Mouse (Mus musculus) liver, embryonic 11.5 days (tissue): ENCODE results near the gene Thsd1. TPM values are rescaled to one million over a fixed set of nuclear protein-coding genes. Genes with fewer than 3 reads are reported as not detected.

Experiments
- ATAC-seq: fragments of 200-750 bp; cut with Nextera tagmentation; replicated peaks from 2 replicates; pipeline ENCODE4 v1.8.0; 2017; ENCODE audit warnings: moderate number of reproducible peaks, mild to moderate bottlenecking, moderate TSS enrichment, moderate library complexity; ENCODE audit not compliant: low FRiP score
- DNase-seq: peaks from one replicate; pipeline ENCODE4 v3.0.0-alpha.2; 2017; ENCODE audit warnings: low spot score
- H3K27ac ChIP-seq: fragments of 300-500 bp; sonication (generic); 2 replicates; pipeline ENCODE4 v1.5.1; 2014; ENCODE audit warnings: mild to moderate bottlenecking, low read depth, low read length, control low read depth
- H3K27me3 ChIP-seq: fragments of 300-500 bp; sonication (generic); replicated peaks from 2 replicates; pipeline ENCODE4 v1.6.1; 2014; ENCODE audit warnings: low read length, mixed read lengths; ENCODE audit not compliant: control insufficient read depth, insufficient read depth
- H3K36me3 ChIP-seq: fragments of 300-500 bp; sonication (generic); 2 replicates; pipeline ENCODE4 v1.6.1; 2014; ENCODE audit warnings: mild to moderate bottlenecking, low read length, moderate library complexity, mixed read lengths; ENCODE audit not compliant: control insufficient read depth, insufficient read depth
- H3K4me1 ChIP-seq: fragments of 300-500 bp; sonication (generic); replicated peaks from 2 replicates; pipeline ENCODE4 v1.6.1; 2014; ENCODE audit warnings: low read length, mixed read lengths; ENCODE audit not compliant: control insufficient read depth, insufficient read depth
- H3K4me2 ChIP-seq: fragments of 300-500 bp; sonication (generic); 2 replicates; pipeline ENCODE4 v1.6.1; 2014; ENCODE audit warnings: mild to moderate bottlenecking, control low read depth, moderate library complexity
- H3K4me3 ChIP-seq: fragments of 300-500 bp; sonication (generic); 2 replicates; pipeline ENCODE4 v1.5.1; 2014; ENCODE audit warnings: low read depth, low read length, control low read depth
- H3K9ac ChIP-seq: fragments of 300-500 bp; sonication (generic); 2 replicates; pipeline ENCODE4 v1.6.1; 2014; ENCODE audit warnings: low read depth, low read length, control low read depth
- H3K9me3 ChIP-seq: fragments of 300-500 bp; sonication (generic); 2 replicates; pipeline ENCODE4 v1.6.1; 2016; ENCODE audit warnings: low read length, inconsistent platforms, mixed read lengths; ENCODE audit not compliant: control insufficient read depth
- WGBS: fragments of 180-500 bp; shearing (Covaris S2); extraction: QIAGEN DNeasy Blood & Tissue Kit; methylation state at CpG from one replicate; pipeline ENCODE4 v1.1.7; 2014; 5-methylcytosine and 5-hydroxymethylcytosine counted together
- polyA plus RNA-seq: library from polyadenylated mRNA; unstranded; fragments of >200 nt; fragmentation: Nextera tagmentation; extraction: Ambion mirVana; gene quantifications from 2 replicates; pipeline ENCODE4 v1.2.1, GENCODE M21; 2014

The Thsd1 gene
- polyA plus RNA-seq, 1 experiment from 2014 or later, result 5.6 TPM

DNA sequence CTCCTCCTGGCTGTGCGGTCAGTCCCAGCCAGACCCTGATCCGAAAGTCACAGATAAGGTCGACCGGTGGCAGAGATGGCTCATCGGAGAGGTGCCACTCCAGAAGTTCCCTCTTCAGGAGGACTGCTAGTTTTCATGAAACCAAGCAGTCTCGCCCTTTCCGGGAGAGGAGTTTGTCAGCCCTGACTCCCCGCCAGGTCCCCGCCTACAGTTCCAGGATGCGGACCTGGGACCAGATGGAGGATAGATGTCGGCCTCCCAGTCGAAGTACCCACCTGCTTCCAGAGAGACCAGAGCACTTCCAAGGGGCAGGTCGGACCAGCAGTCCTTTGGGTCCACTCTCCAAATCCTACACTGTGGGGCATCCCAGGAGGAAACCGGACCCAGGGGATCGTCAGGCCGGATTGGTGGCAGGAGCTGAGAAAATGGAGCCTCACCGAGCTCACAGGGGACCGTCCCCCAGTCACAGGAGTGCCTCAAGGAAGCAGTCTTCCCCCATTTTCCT, 31.9 kb downstream of the Thsd1 start:
- H3K9ac ChIP-seq, result no peak overlapping the region
- H3K9me3 ChIP-seq, result no peaks in the 10 kb centered on the region; the same call in 1 of the 2 replicates
- no peaks in the 10 kb centered on the region; the same call in 1 of the 2 replicates for H3K36me3 ChIP-seq
- no peaks in the 10 kb centered on the region for H3K27me3 ChIP-seq
- 81% methylated on average over 18 of the region's 18 CpGs for WGBS
- no peaks in the 10 kb centered on the region for H3K4me1 ChIP-seq
- no peak overlapping the region for H3K4me2 ChIP-seq
- no peak overlapping the region for H3K4me3 ChIP-seq
- ATAC-seq (no peak), DNase-seq (no peak)
- no peak overlapping the region for H3K27ac ChIP-seq

DNA sequence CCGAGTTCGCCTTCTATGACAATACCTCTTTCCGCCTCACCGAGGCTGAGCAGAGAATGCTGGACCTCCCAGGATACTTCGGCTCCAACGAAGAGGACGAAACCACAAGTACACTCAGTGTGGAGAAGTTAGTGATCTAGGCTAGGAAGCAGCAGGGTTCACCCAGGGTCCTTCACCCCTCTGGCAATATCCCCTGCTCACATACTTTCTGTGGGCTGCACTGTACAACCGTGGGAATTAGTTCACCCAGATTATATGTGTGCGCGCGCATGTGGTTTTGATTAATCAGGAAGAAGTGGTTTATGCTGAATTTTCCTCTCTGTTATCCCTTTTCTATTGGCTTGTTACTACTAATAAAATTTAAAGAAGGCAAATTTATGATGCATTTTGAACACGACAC, 32.4 kb downstream of the Thsd1 start:
- Histone ChIP-seq H3K4me1 (no peaks in the 10 kb centered on the region), H3K9me3 (no peaks in the 10 kb centered on the region; the same call in 1 of the 2 replicates), H3K9ac (no peak overlapping the region), H3K4me3 (no peak overlapping the region), H3K27me3 (no peaks in the 10 kb centered on the region), H3K27ac (no peak overlapping the region), H3K36me3 (no peaks in the 10 kb centered on the region), H3K4me2 (no peak overlapping the region)
- DNase-seq (no peak), ATAC-seq (no peak)
- 82% methylated on average over 12 of the region's 12 CpGs for WGBS

GRCm38 (mm10) chr8:22260091-22260722, 33.1 kb downstream of the Thsd1 start:
- Histone ChIP-seq H3K9ac (no peak overlapping the region), H3K4me1 (no peaks in the 10 kb centered on the region), H3K4me2 (no peak overlapping the region), H3K27me3 (no peaks in the 10 kb centered on the region), H3K36me3 (no peaks in the 10 kb centered on the region), H3K27ac (no peak overlapping the region), H3K4me3 (no peak overlapping the region), H3K9me3 (no peaks in the 10 kb centered on the region)
- WGBS, result 28% methylated on average over 9 of the region's 9 CpGs
- DNase-seq (no peak), ATAC-seq (no peak)

GRCm38 (mm10) chr8:22262267-22262666, 35.2 kb downstream of the Thsd1 start:
- no peaks in the 10 kb centered on the region for H3K4me1 ChIP-seq
- 75% methylated on average over 3 of the region's 3 CpGs for WGBS
- no peaks in the 10 kb centered on the region for H3K36me3 ChIP-seq
- ATAC-seq (no peak), DNase-seq (no peak)
- H3K9ac ChIP-seq, result no peak overlapping the region
- H3K4me2 ChIP-seq, result no peak overlapping the region
- no peak overlapping the region for H3K27ac ChIP-seq
- no peaks in the 10 kb centered on the region for H3K9me3 ChIP-seq
- H3K27me3 ChIP-seq, result no peaks in the 10 kb centered on the region
- H3K4me3 ChIP-seq, result no peak overlapping the region

- H3K4me2 ChIP-seq, result no peak overlapping the region
- 81% methylated on average over 6 of the region's 6 CpGs for WGBS
- H3K27me3 ChIP-seq, result no peaks in the 10 kb centered on the region
- H3K9me3 ChIP-seq, result no peaks in the 10 kb centered on the region
- no peak overlapping the region for H3K4me3 ChIP-seq
- no peaks in the 10 kb centered on the region for H3K36me3 ChIP-seq
- H3K9ac ChIP-seq, result no peak overlapping the region
- H3K27ac ChIP-seq, result no peak overlapping the region
- ATAC-seq, result no peak
- no peaks in the 10 kb centered on the region for H3K4me1 ChIP-seq
- DNase-seq, result no peak
These were observed 37.2 kb downstream of the Thsd1 start for GRCm38 (mm10) chr8:22264292-22264691.

- Histone ChIP-seq H3K4me3 (no peak overlapping the region), H3K36me3 (no peaks in the 10 kb centered on the region), H3K4me1 (no peaks in the 10 kb centered on the region), H3K9ac (no peak overlapping the region), H3K27ac (no peak overlapping the region), H3K27me3 (no peaks in the 10 kb centered on the region), H3K4me2 (no peak overlapping the region), H3K9me3 (no peaks in the 10 kb centered on the region)
- DNase-seq, result no peak
- 81% methylated on average over 6 of the region's 6 CpGs for WGBS
- ATAC-seq, result no peak
These were observed 37.7 kb downstream of the Thsd1 start for GRCm38 (mm10) chr8:22264787-22265186.

DNA sequence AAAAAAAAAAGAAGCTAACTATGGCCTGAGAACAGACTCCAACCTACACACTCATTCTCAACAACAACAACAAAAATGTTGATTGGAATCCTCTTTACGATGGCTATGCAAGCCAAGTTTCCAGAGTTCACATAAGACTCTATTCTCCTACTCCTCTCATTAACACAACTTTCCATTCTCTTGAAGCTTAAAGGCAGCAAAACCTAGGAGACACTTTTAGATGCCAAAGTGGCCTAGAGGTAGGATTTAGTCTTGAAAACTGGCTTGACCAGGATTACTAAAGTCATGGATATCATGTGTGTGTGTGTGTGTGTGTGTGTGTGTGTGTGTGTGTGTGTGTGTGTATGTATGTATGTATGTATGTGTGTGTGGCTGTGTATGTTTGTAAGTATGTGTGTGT, 38.1 kb downstream of the Thsd1 start:
- 92% methylated on average over 1 of the region's 1 CpGs for WGBS
- Histone ChIP-seq H3K9me3 (no peaks in the 10 kb centered on the region), H3K4me2 (no peak overlapping the region), H3K4me1 (no peaks in the 10 kb centered on the region), H3K27me3 (no peaks in the 10 kb centered on the region), H3K36me3 (no peaks in the 10 kb centered on the region), H3K9ac (no peak overlapping the region), H3K27ac (no peak overlapping the region), H3K4me3 (no peak overlapping the region)
- ATAC-seq (no peak), DNase-seq (no peak)

- no peak overlapping the region for H3K4me2 ChIP-seq
- ATAC-seq, result no peak
- H3K9ac ChIP-seq, result no peak overlapping the region
- no peaks in the 10 kb centered on the region for H3K9me3 ChIP-seq
- H3K27me3 ChIP-seq, result no peaks in the 10 kb centered on the region
- no peak overlapping the region for H3K4me3 ChIP-seq
- H3K27ac ChIP-seq, result no peak overlapping the region
- H3K36me3 ChIP-seq, result no peaks in the 10 kb centered on the region
- no peaks in the 10 kb centered on the region for H3K4me1 ChIP-seq
- WGBS, result 86% methylated on average over 3 of the region's 3 CpGs
- no peak for DNase-seq
These were observed 39.7 kb downstream of the Thsd1 start for GRCm38 (mm10) chr8:22266809-22267208.

DNA sequence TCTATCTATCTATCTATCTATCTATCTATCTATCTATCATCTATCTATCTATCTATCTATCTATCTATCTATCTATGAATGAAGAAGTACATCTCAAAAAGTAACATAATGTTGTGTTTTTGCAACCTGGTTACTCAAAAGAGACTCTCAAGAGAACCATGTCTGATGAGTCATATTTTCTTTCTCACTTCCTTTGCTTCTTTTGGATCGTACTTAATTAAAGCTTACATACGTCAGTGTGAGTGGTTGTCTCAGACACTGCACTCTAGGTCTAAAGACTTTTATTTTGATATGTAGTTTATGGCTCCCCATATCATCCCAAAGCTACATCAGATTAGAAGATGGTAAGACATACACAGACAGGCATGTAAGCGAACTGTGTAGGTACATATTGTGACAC, 46.0 kb downstream of the Thsd1 start:
- H3K4me3 ChIP-seq, result no peak overlapping the region
- no peak for ATAC-seq
- no peaks in the 10 kb centered on the region for H3K9me3 ChIP-seq
- WGBS, result 83% methylated on average over 3 of the region's 3 CpGs
- no peak for DNase-seq
- no peaks in the 10 kb centered on the region for H3K4me1 ChIP-seq
- no peak overlapping the region for H3K4me2 ChIP-seq
- no peaks in the 10 kb centered on the region for H3K27me3 ChIP-seq
- no peak overlapping the region for H3K27ac ChIP-seq
- H3K36me3 ChIP-seq, result no peaks in the 10 kb centered on the region
- no peak overlapping the region for H3K9ac ChIP-seq
